In the genomic region with DNA sequence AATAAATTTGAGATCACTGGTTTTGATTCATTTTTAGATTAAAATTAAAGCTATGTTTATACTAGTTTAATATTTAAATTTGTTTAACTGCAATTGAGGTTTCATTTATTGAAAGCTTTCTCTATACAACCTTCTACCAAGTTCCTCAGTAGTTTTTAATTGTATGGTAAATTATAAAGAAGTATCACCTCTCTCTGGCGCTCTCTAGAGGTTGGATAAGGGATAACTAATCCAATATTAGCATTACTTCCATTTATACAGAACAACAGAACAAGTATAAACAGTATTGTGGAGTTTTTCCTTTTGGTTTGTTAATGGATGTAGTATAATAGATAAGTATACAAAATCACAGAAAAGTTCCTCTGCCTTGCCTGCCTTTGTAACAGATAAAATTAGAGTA, we compare ENCODE assay signal across 7 mouse cellular contexts. TPM values are rescaled to one million over a fixed set of nuclear protein-coding genes. Genes with fewer than 3 reads are reported as not detected.
A peak's percentile ranks its signal among the peaks of the same experiment; 100 is the strongest.
DNase-seq lines count a peak whose midpoint lies in the region; ATAC-seq and TF ChIP-seq lines count a peak whose summit lies in the region.

No protein-coding gene starts in this region.

- no peaks in the 10 kb centered on the region for H3K9me3 ChIP-seq in neural tube, embryonic 15.5 days (replicated peaks)

- H3K4me1 ChIP-seq in kidney, adult 2 months (ENCODE audit: control insufficient read depth, insufficient read depth, low read length): no peaks in the 10 kb centered on the region
- H3K4me1 ChIP-seq in neural tube, embryonic 15.5 days: no peaks in the 10 kb centered on the region

- ATAC-seq in neural tube, embryonic 15.5 days (ENCODE audit: low FRiP score): no peak

- TF ChIP-seq CTCF in kidney, adult 2 months (conservative IDR thresholded peaks at IDR 0.05; ENCODE audit: insufficient read depth, insufficient read length, low read depth, low read length): no peak

- H3K4me2 ChIP-seq in neural tube, embryonic 15.5 days: no peak overlapping the region

- 9% methylated on average over 1 of the region's 1 CpGs for WGBS in kidney, adult 2 months
- WGBS in neural tube, embryonic 15.5 days: 29% methylated on average over 1 of the region's 1 CpGs

- H3K9ac ChIP-seq in neural tube, embryonic 15.5 days (replicated peaks): no peak overlapping the region

- H3K36me3 ChIP-seq in kidney, adult 2 months (ENCODE audit: control insufficient read depth, insufficient read depth, low read length): peaks cover 10% of the 10 kb centered on the region
- H3K36me3 ChIP-seq in neural tube, embryonic 15.5 days: peaks cover 44% of the 10 kb centered on the region

- no peak for TF ChIP-seq POLR2A in kidney, adult 2 months (IDR thresholded peaks at IDR 0.05; ENCODE audit: low read depth, low read length)

- H3K4me3 ChIP-seq in kidney, adult 2 months (ENCODE audit: insufficient read depth, low read depth, low read length): no peak overlapping the region
- H3K4me3 ChIP-seq in neural tube, embryonic 15.5 days (replicated peaks): no peak overlapping the region

- H3K27ac ChIP-seq in kidney, adult 2 months (ENCODE audit: insufficient read depth, low read depth, low read length): no peak overlapping the region
- no peak overlapping the region for H3K27ac ChIP-seq in neural tube, embryonic 15.5 days (replicated peaks)

- DNase-seq in kidney, adult 2 months: peak; percentile 37
- DNase-seq in kidney, adult 18-20 months: no peak
- DNase-seq in A20 (ENCODE audit: low read depth, low spot score) (peak; percentile 34), MEL-GATA-1-ER (ENCODE audit: extremely low read depth, low read depth) (peak; percentile 26)
- peak; percentile 8 for DNase-seq in hindlimb bud, embryonic 11.5 days (ENCODE audit: extremely low spot score, low read depth, low spot score)
- DNase-seq in cerebellum, postnatal 4 days (ENCODE audit: low spot score in 2 of 2): no peak

- no peaks in the 10 kb centered on the region for H3K27me3 ChIP-seq in kidney, adult 2 months (replicated peaks; ENCODE audit: control insufficient read depth, insufficient read depth, low read length)
- H3K27me3 ChIP-seq in neural tube, embryonic 15.5 days (replicated peaks): no peaks in the 10 kb centered on the region

RNA-seq across cellular contexts. Expression of gene Clns1a, which starts 17.2 kb away (rescaled TPM):
- polyA plus RNA-seq in kidney, adult 2 months (2012; rRNA removed): 23.5 and 28.7 TPM in 2 replicates
- polyA plus RNA-seq in neural tube, embryonic 15.5 days (2015; fragmentation: Nextera tagmentation; extraction: Ambion mirVana): 170 and 187 TPM in 2 replicates

RNA-seq across cellular contexts. Expression of gene Aqp11, which starts 58.9 kb away (rescaled TPM):
- 62.0 and 65.9 TPM in 2 replicates for polyA plus RNA-seq in kidney, adult 2 months (2012; rRNA removed)
- 22.6 and 35.4 TPM in 2 replicates for polyA plus RNA-seq in neural tube, embryonic 15.5 days (2015; fragmentation: Nextera tagmentation; extraction: Ambion mirVana)

Comparison
In these comparisons a context has a peak if more than half of its experiments do, and no peak if none do; other contexts are left out.
1. DNase-seq: peak in kidney, adult 2 months (single experiment), A20 (single experiment), MEL-GATA-1-ER (single experiment) and hindlimb bud, embryonic 11.5 days (single experiment); none in kidney, adult 18-20 months (single experiment) and cerebellum, postnatal 4 days (0 of 2).